Mouse (Mus musculus): ENCODE results near the gene Myog.

Myog gene

DNA sequence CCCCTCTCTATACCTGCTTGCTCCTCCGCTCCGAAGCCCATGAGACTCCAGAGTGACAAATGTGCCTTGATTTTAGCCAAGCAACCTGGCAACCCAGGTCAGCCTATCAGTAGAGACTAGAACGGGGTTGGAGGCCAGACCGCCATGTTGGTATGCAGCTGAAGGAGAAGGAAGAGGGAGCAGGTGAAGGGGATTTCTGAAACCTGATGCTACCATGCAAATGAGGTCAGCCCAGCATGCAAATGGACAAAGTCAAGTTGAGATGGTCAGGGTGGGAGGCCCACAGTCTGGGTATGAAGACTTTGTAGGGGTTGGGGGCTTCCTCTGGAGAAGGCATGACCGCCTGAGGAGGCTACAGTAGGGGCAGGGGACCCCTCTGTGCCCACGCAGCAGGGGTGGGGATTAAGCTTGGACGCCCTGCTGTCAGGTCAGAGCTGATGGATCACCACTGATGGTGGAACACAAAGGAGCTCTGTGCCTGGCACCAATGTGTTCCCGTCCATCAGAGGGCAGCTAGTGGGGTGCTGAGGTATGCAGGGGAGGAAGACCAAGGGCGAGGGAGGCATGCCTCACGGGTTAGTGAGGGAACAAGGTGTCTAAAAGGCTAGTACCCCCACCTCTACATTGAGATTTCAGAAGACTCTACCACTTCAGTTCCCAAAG is 4.2 kb upstream of the Myog start:
- in situ Hi-C loops (cut with MboI, MseI), result no loop called here

DNA sequence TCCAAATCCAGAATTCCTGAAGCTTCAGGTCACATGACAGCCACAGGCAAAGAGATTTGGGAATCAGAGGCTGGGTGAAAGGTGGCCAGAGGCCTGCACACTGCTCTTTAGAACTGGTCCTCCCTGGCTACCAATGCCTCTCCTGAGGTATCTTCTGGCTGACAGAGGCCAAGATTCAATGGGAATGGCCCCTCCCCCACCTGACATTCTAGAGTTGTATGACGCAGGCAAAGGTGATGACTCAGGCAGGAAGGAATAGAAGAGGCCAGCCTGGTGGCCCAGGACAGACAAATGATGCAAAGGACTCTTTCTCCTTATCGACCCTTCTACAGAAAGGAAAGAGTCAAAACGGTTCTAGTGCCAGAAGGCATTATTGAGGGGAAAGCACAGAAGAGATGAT is 1.6 kb upstream of the Myog start:
- in situ Hi-C loops (cut with MboI, MseI), result no loop called here

DNA sequence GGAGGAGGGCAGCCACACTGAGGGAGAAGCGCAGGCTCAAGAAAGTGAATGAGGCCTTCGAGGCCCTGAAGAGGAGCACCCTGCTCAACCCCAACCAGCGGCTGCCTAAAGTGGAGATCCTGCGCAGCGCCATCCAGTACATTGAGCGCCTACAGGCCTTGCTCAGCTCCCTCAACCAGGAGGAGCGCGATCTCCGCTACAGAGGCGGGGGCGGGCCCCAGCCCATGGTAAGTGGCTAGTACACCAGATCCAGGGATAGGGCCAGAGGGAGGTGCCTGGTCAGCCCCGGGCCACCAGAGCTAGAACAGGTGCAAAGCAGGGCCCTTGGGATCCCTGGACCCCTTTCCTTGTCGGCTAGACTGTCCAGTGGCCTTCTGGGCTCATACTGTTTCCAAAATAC is 511 bp downstream of the Myog start:
- in situ Hi-C loops (cut with MboI, MseI), result loop anchor here (10.0 kb wide), 1 partner anchor 1565 kb away; no protein-coding TSS in a partner anchor

DNA sequence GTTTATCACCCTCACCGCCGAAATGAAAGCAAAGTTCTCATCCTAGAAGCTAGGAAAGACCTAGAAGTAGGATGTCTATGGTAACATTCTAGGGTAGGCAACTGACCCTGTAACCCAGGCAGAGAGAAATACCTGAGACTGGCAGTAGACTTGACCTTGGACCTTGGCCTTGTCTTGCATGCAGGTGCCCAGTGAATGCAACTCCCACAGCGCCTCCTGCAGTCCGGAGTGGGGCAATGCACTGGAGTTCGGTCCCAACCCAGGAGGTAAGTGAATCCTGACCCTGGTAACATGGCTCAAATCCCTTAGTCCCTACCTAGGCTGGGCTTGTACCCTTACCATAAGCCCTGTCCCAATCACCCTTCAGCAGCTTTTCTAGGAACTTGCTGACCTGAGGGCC is 1.1 kb downstream of the Myog start:
- in situ Hi-C loops (cut with MboI, MseI), result loop anchor here (10.0 kb wide), 1 partner anchor 1564 kb away; no protein-coding TSS in a partner anchor

DNA sequence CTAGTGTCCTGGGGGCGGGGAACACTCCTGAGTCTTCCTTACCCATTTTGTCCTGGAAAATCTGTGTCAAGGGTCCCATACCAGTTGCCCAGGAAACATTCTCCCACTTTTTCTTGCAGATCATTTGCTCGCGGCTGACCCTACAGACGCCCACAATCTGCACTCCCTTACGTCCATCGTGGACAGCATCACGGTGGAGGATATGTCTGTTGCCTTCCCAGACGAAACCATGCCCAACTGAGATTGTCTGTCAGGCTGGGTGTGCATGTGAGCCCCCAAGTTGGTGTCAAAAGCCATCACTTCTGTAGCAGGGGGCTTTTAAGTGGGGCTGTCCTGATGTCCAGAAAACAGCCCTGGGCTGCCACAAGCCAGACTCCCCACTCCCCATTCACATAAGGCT is 1.8 kb downstream of the Myog start:
- in situ Hi-C loops (cut with MboI, MseI), result loop anchor here (10.0 kb wide), 1 partner anchor 1563 kb away; no protein-coding TSS in a partner anchor

DNA sequence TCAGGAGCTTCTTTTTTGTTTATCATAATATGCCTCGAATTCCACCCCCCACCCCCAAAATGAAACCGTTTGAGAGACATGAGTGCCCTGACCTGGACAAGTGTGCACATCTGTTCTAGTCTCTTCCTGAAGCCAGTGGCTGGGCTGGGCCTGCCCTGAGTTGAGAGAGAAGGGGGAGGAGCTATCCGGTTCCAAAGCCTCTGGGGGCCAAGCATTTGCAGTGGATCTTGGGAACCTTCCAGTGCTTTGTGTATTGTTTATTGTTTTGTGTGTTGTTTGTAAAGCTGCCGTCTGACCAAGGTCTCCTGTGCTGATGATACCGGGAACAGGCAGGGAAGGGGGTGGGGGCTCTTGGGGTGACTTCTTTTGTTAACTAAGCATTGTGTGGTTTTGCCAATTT is 2.3 kb downstream of the Myog start:
- in situ Hi-C loops (cut with MboI, MseI), result loop anchor here (10.0 kb wide), 1 partner anchor 1563 kb away; no protein-coding TSS in a partner anchor

DNA sequence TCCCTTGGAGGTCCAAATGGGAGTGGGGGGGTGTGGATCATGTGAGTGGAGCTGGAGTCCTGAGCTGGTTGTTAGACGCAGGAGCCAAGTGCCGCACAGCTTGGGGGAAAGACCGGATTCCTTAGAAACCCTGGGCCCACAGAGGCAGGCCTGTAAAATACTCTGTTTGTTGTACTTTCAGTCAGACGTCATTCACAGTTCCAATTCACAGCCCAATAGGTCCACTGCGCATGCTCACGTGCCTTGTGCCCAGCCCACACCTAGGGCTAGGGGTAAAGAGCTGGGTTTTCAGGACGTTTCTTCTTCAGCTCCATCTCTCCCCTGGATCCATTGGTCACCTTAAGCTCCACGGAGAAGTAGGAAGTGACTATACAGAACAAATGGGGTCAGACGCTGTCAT is 2.8 kb downstream of the Myog start:
- in situ Hi-C loops (cut with MboI, MseI), result loop anchor here (10.0 kb wide), 1 partner anchor 1562 kb away; no protein-coding TSS in a partner anchor

DNA sequence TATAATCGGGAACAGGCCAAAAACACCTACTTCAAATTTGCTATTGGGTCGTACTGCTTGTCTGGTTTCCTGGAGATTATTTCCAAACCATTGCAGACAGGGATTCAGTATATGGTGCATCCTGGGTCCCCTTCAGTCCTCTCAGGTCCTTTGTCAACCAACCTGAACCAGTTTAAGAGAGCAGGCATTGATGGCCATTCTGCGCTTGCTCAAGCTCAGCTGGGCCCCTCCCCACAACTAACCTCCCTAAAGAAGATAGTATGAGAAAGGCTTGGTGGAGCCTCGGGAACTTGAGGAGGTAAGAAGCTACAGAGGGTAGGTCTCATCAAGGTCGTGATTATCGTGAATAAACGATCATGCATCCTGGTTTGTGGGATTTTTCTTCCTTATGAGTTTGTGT is 3.5 kb downstream of the Myog start:
- in situ Hi-C loops (cut with MboI, MseI), result loop anchor here (10.0 kb wide), 1 partner anchor 1562 kb away; no protein-coding TSS in a partner anchor

DNA sequence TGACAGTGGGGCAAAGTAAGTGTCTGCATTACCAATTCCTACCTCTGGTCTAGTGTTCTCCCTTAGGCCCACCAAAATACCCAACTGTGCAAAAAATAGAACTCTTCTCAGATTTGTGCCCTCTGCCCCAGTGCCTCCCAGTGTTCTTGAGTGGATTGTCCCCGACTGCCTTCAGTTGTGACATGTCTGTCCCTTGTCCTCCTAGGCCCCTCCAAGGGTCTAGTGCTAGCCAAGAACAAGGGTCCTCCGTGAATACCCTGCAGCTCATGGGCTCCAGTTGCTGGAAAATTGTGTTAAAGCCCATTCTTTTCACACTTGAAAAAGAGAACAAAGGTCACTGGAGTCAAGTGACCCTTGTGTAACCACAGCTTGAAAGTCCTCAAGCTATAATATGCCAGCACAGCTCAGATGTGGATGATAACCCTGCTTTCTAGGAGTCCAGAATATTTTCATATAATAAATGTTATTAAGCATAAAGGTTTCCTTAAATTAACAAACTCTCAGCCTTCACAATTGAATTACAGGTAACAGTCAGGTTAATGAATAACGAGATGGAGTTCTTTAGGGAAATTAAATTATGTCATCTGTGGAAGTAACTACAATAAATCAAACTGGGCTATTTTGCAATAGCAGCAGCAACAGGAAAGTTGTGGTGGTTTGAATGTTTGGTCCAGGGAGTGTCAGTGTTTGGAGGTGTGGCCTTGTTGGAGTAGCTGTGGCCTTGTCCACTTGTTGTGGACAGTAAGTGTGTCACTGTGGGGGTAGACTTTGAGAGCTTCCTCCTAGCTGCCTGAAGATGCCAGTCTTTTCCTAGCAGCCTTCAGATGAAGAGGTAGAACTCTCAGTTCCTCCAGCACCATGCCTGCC is 4.2 kb downstream of the Myog start:
- in situ Hi-C loops (cut with MboI, MseI), result loop anchor here (10.0 kb wide), 1 partner anchor 1561 kb away; no protein-coding TSS in a partner anchor

DNA sequence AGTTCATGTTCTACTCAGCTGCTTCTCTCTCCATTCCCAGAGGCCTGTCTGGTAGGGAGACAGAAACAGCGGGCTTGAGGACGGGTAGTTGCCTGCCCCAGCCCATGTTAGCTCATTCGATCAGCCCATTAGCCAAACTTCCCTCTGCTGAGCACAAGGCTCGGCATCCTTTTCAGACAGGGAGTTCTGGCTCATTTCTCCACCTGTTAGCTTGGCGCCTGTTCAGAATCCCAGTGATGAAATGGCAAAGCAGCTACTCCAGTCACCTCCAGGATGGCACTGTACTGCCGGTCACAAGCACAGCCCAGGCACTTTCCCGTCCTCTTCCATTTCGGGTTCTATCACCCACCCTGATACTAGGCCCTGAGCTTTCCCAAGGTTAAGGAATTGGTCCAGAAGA is 7.5 kb downstream of the Myog start:
- in situ Hi-C loops (cut with MboI, MseI), result loop anchor here (10.0 kb wide), 1 partner anchor 1558 kb away; no protein-coding TSS in a partner anchor

DNA sequence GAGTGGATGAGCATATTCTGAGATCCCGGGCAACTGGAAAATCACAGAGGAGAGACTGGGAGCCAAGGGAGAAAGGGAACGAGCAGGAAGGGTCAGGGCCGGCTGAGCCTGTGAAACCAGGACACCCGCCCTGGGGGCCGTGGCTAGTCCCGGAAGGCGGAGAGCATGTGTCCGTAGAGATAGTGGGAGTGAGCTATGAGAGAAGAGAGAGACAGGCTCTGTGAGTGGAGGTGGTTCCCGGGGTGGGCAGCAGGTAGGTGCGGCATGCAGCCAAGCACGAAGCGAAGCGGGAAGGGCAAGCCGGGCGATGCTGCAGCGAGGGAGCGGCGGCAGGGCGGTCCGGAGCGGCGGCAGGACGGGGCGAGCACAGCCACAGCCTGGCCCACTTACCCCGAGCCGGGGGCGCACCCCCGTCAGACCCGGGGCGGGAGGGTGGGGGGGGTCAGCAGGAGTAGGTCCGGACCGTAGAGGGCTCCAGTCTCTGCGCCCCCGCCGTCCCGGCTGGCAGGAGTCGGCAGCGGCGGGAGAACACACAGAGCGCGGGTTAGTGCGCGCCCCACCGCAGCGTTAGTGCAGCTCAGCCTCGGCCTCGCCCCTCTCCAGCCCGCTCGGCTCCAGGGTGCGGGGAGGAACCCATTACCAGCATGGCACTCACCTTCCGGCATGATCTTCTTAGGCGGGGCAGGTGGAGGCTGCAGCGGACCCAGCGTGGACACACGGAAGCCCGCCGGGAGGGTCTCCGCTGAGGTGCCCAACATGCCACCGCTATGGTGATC is 9.0 kb downstream of the Myog start:
- in situ Hi-C loops (cut with MboI, MseI), result loop anchor here (10.0 kb wide), 1 partner anchor 1556 kb away; no protein-coding TSS in a partner anchor

DNA sequence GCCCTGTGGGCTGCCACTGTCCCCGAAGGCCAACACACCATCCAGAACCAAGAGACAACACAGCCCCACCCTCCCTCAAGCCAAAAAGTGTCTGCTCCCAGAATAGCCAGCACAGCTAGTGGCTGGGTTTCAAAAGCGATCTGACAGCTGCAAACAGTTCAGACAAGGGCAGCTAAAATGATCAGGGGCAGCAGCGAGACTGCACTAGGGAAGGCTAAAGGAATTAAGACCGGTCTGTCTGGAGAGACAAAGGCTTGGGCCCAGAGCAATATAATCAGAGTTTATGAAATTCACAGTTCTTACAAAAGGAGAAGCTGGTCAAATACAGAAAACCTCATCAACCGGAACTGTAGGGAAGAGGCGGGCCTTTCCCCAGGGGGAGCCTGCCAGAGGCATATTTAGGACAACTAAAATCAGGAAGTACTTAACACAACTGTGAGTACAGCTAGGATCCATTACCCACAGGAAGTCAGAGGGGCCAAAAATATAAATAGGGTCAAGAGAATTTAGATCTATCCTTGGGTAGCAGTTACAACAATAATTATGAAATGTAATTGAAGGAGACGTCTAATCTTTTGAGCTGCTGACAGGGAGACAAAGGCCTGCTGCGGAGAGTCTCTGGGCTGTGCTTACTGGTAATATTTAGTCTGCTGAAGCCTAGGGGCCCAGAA is 12.9 kb downstream of the Myog start:
- in situ Hi-C loops (cut with MboI, MseI), result no loop called here

DNA sequence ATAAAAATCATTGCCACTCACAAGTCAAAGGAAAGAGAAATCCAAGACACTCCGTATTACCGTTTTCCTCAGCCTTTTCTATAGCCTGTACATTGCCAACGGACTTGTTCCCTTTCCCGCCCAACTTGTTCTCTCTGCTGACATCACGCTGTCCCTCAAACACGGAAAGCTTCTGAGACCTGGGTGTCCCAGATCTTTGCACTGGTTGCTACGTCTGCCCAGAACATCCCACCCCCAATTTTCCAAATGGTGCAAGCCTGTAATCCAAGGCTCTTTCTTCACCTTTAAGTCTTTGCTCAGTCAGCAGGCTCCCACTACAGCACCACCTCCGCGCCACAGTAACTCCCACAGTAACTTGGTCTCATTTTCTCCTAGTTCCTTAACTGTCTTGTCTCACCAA is 15.2 kb downstream of the Myog start:
- in situ Hi-C loops (cut with MboI, MseI), result no loop called here

DNA sequence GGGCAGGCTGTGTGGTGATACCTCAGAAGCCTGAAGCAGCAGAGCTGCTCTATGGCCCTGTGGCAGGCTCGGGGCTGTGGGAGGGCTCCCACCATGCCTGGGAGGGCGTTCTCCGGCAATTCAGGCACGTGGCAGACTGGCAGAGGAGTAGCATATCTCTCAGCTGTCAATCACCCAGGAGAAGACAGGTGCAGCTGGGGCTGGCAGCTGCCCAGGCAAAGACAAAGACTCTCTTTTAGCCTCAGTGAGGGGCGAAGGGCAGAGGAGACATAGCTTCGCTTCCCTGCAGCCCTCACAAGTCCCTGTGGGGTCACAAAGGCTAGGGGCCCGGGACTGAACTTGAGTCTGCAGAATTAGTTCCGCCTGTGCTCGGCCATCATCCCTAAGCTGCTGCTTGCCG is 17.6 kb downstream of the Myog start:
- in situ Hi-C loops (cut with MboI, MseI), result no loop called here

DNA sequence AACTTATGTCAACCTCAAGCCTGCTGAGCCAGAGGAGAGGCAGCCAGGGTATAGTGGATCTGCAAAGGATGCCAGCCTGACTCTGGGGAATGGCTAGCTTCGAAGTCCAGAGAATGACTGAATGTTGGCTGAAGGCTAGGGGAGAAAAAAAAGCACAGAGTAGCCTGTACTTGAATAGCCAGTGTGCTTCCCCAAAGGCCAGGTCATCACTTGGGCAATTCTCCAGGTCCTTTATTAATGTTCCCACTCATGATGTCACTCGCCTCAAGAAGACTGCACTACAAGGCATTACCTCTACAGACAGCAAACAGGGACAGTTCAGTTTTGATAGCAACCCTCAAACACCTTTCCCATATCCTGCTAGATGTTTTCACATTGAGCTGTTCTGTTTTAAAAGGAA is 20.5 kb downstream of the Myog start:
- in situ Hi-C loops (cut with MboI, MseI), result no loop called here

DNA sequence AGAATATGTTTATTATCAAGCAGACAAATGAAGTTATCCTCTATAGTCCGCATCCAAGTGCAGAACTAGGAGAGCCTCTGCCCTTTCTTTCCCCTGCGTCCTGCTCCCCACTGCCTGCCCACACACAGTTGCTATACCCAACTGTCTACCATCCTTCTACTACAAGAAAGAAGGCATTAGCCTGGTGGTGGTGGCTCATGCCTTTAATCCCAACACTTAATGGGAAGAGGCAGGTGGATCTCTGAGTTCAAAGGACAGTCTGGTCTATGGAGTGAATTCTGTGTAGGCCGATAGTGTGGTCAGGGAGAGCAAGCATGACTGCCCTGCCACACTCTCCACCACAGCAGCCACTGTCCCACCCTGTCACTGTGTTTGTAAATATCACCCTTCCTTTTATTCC is 20.9 kb downstream of the Myog start:
- in situ Hi-C loops (cut with MboI, MseI), result no loop called here

DNA sequence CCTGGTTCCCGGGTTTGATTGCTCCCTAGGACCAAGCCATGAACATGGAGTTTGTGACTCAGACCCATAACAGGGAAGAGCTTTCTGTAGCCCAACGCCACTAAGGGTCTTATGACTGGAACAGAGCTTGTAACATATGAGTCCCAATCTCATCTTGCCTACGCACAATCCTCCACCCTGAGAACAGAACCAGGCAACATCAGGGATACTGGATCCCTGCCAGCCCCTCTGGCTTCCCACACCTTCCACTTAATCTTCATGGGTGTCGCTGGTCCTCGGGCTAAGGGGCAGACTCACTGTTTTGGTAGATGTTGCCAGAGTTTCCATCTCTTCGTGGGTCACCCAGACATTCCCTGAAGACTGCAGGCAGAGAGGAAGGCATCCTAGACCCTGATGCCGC is 22.0 kb downstream of the Myog start:
- in situ Hi-C loops (cut with MboI, MseI), result no loop called here

DNA sequence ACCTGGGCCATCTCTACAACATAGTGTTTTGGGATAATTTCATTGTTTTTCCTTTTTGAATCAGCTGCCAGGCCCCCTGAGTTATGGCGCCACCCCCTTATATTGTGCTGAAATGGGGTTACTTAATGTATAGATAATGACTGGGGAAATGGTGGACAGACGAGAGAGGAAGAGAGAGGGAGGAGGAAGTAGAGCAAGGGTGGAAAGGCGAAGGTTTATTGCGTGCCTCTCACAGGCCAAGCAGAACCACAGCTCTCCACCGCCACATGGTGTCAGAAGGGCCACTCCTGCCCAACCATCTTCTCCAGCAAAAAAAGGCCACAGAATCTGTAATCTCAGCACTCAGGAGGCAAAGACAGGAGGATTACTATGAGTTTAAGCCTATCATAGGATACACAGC is 25.4 kb downstream of the Myog start:
- in situ Hi-C loops (cut with MboI, MseI), result no loop called here

DNA sequence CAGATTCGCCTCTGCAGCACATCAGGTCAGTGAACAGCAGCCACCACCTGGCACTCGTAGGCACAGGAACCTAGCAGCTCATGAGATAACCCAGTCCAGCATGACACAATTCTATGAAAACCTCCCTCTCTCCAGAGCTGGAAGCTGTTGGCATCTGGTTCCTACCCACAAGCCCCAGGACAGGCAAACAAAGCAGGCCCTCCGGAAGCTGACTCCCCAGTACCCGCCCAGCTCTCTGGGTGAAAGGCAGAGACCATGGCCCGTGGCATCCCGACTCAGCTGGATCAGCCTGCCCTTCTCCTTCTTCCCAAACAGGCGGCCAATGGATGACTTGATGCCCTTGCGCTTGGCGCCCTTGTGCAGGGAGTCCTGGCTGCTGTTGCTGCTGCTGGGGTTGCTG is 26.6 kb downstream of the Myog start:
- in situ Hi-C loops (cut with MboI, MseI), result no loop called here

DNA sequence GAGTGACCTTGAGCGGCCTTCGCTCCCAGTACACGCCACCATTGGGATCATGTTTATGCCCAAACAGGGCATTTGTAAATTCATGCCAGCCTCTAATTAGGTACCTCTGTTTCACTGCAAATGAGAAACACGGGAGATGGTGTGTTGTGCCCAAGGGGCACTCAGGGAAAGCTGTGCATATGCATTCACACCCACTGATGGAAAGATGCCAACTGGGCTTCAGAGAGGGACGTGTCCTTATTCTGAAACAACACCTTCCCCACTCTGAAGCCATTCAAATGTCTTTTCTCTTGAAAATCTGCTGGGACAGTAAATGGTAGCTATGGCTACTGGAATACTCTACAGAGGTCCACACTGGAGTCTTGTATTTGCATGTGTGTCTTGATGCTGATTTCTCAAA is 28.5 kb downstream of the Myog start:
- in situ Hi-C loops (cut with MboI, MseI), result no loop called here

DNA sequence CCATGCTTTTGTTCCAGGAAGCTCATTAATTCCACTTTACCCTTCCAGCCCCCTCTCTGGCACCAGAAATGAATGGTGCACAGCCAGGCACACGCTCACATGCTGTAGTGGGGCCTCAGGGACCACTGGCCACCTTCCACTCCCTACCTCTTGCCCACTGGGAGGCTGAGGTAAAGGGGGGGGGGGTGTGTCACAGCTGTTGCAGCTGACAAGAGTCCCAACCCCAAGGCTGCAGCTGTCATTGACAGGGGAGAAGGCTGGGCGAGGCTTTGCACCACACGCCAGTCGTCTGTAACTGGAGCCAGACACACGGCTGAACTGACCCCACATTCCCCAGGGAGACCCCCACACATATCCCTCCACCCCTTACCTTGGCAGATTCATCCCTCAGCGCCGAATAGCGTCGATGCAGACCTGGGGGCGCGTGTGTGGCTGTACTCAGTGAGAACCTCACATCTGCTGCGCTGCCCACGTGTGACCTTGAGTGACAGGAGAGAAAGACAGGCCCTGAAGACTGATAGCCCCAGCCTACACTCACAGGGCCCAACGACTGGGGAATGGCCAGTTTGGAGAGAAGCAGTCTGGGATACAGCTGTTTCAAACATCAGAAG is 31.0 kb downstream of the Myog start:
- in situ Hi-C loops (cut with MboI, MseI), result loop anchor here (10.0 kb wide), 1 partner anchor 276 kb away; no protein-coding TSS in a partner anchor
